Mouse (Mus musculus): ENCODE data around the gene Ezr. TPM values are rescaled to one million over a fixed set of nuclear protein-coding genes. Genes with fewer than 3 reads are reported as not detected.

The Ezr gene
- polyA plus RNA-seq, 1 experiment from 2014 or later: 100 TPM

GRCm38 (mm10) chr17:6743039-6743575, 39.5 kb downstream of the Ezr start:
- H3K4me3 ChIP-seq (replicated peaks; ENCODE audit: low read length): no peak overlapping the region
- no peak overlapping the region for H3K4me2 ChIP-seq (ENCODE audit: low read length)
- H3K4me1 ChIP-seq (replicated peaks; ENCODE audit: control insufficient read depth, insufficient read depth, low read length): peaks cover 39% of the 10 kb centered on the region
- no peaks in the 10 kb centered on the region for H3K27me3 ChIP-seq (replicated peaks; ENCODE audit: control insufficient read depth, insufficient read depth, low read length)
- WGBS: 96% methylated on average over 11 of the region's 11 CpGs
- ATAC-seq: no peak
- H3K27ac ChIP-seq (ENCODE audit: low read length): no peak overlapping the region
- peaks cover 6% of the 10 kb centered on the region for H3K36me3 ChIP-seq (ENCODE audit: control insufficient read depth, insufficient read depth)
- no peak overlapping the region for H3K9ac ChIP-seq (replicated peaks; ENCODE audit: low read depth, low read length)
- H3K9me3 ChIP-seq (ENCODE audit: control insufficient read depth, low read length): no peaks in the 10 kb centered on the region

GRCm38 (mm10) chr17:6742083-6743038, 40.2 kb downstream of the Ezr start:
- Histone ChIP-seq H3K4me1 (replicated peaks; ENCODE audit: control insufficient read depth, insufficient read depth, low read length) (peaks cover 33% of the 10 kb centered on the region), H3K9ac (replicated peaks; ENCODE audit: low read depth, low read length) (0 out of 2 replicates have a peak overlapping the region, but pooled peaks have one; percentile 3), H3K9me3 (ENCODE audit: control insufficient read depth, low read length) (no peaks in the 10 kb centered on the region), H3K4me2 (ENCODE audit: low read length) (no peak overlapping the region), H3K36me3 (ENCODE audit: control insufficient read depth, insufficient read depth) (peaks cover 6% of the 10 kb centered on the region), H3K4me3 (replicated peaks; ENCODE audit: low read length) (no peak overlapping the region), H3K27me3 (replicated peaks; ENCODE audit: control insufficient read depth, insufficient read depth, low read length) (no peaks in the 10 kb centered on the region), H3K27ac (ENCODE audit: low read length) (peak overlapping the region; percentile 60)
- ATAC-seq: no peak
- WGBS: 62% methylated on average over 33 of the region's 33 CpGs

GRCm38 (mm10) chr17:6741271-6741670, 41.3 kb downstream of the Ezr start:
- Histone ChIP-seq H3K4me3 (replicated peaks; ENCODE audit: low read length) (no peak overlapping the region), H3K27me3 (replicated peaks; ENCODE audit: control insufficient read depth, insufficient read depth, low read length) (no peaks in the 10 kb centered on the region), H3K4me2 (ENCODE audit: low read length) (no peak overlapping the region), H3K27ac (ENCODE audit: low read length) (peak overlapping the region; percentile 34; the same call in 1 of the 2 replicates), H3K9ac (replicated peaks; ENCODE audit: low read depth, low read length) (no peak overlapping the region), H3K9me3 (ENCODE audit: control insufficient read depth, low read length) (no peaks in the 10 kb centered on the region), H3K4me1 (replicated peaks; ENCODE audit: control insufficient read depth, insufficient read depth, low read length) (peaks cover 28% of the 10 kb centered on the region), H3K36me3 (ENCODE audit: control insufficient read depth, insufficient read depth) (peaks cover 6% of the 10 kb centered on the region)
- 0 out of 2 replicates have a peak, but pooled peaks have one; percentile 8 for ATAC-seq
- WGBS: 73% methylated on average over 12 of the region's 12 CpGs

- WGBS: 73% methylated on average over 19 of the region's 19 CpGs
- peaks cover 21% of the 10 kb centered on the region for H3K4me1 ChIP-seq (replicated peaks; ENCODE audit: control insufficient read depth, insufficient read depth, low read length)
These were observed 42.0 kb downstream of the Ezr start for GRCm38 (mm10) chr17:6740331-6741170.

GRCm38 (mm10) chr17:6739756-6740155, 42.8 kb downstream of the Ezr start:
- no peak overlapping the region for H3K9ac ChIP-seq (replicated peaks; ENCODE audit: low read depth, low read length)
- no peak overlapping the region for H3K27ac ChIP-seq (ENCODE audit: low read length)
- ATAC-seq: no peak
- H3K9me3 ChIP-seq (ENCODE audit: control insufficient read depth, low read length): no peaks in the 10 kb centered on the region
- H3K4me2 ChIP-seq (ENCODE audit: low read length): no peak overlapping the region
- 93% methylated on average over 15 of the region's 15 CpGs for WGBS
- no peaks in the 10 kb centered on the region for H3K27me3 ChIP-seq (replicated peaks; ENCODE audit: control insufficient read depth, insufficient read depth, low read length)
- H3K4me3 ChIP-seq (replicated peaks; ENCODE audit: low read length): no peak overlapping the region
- H3K36me3 ChIP-seq (ENCODE audit: control insufficient read depth, insufficient read depth): peaks cover 6% of the 10 kb centered on the region
- H3K4me1 ChIP-seq (replicated peaks; ENCODE audit: control insufficient read depth, insufficient read depth, low read length): peaks cover 19% of the 10 kb centered on the region

More at GRCm38 (mm10) chr17:6740331-6741170, 42.0 kb downstream of the Ezr start:
- no peak overlapping the region for H3K4me3 ChIP-seq (replicated peaks; ENCODE audit: low read length)
- H3K27me3 ChIP-seq (replicated peaks; ENCODE audit: control insufficient read depth, insufficient read depth, low read length): no peaks in the 10 kb centered on the region
- no peaks in the 10 kb centered on the region for H3K9me3 ChIP-seq (ENCODE audit: control insufficient read depth, low read length)
- no peak overlapping the region for H3K4me2 ChIP-seq (ENCODE audit: low read length)
- H3K36me3 ChIP-seq (ENCODE audit: control insufficient read depth, insufficient read depth): peaks cover 6% of the 10 kb centered on the region
- no peak for ATAC-seq
- H3K9ac ChIP-seq (replicated peaks; ENCODE audit: low read depth, low read length): no peak overlapping the region
- no peak overlapping the region for H3K27ac ChIP-seq (ENCODE audit: low read length)

- WGBS: 86% methylated on average over 13 of the region's 13 CpGs
- Histone ChIP-seq H3K36me3 (ENCODE audit: control insufficient read depth, insufficient read depth) (peaks cover 6% of the 10 kb centered on the region), H3K4me1 (replicated peaks; ENCODE audit: control insufficient read depth, insufficient read depth, low read length) (peaks cover 19% of the 10 kb centered on the region), H3K27ac (ENCODE audit: low read length) (no peak overlapping the region), H3K27me3 (replicated peaks; ENCODE audit: control insufficient read depth, insufficient read depth, low read length) (no peaks in the 10 kb centered on the region), H3K9me3 (ENCODE audit: control insufficient read depth, low read length) (no peaks in the 10 kb centered on the region), H3K4me2 (ENCODE audit: low read length) (no peak overlapping the region), H3K9ac (replicated peaks; ENCODE audit: low read depth, low read length) (no peak overlapping the region), H3K4me3 (replicated peaks; ENCODE audit: low read length) (no peak overlapping the region)
- no peak for ATAC-seq
These were observed 43.3 kb downstream of the Ezr start for GRCm38 (mm10) chr17:6739266-6739665.

- ATAC-seq: no peak
- H3K27ac ChIP-seq (ENCODE audit: low read length): no peak overlapping the region
- H3K9ac ChIP-seq (replicated peaks; ENCODE audit: low read depth, low read length): no peak overlapping the region
- H3K27me3 ChIP-seq (replicated peaks; ENCODE audit: control insufficient read depth, insufficient read depth, low read length): no peaks in the 10 kb centered on the region
- H3K4me1 ChIP-seq (replicated peaks; ENCODE audit: control insufficient read depth, insufficient read depth, low read length): peaks cover 19% of the 10 kb centered on the region
- H3K9me3 ChIP-seq (ENCODE audit: control insufficient read depth, low read length): no peaks in the 10 kb centered on the region
- H3K36me3 ChIP-seq (ENCODE audit: control insufficient read depth, insufficient read depth): peaks cover 6% of the 10 kb centered on the region
- no peak overlapping the region for H3K4me3 ChIP-seq (replicated peaks; ENCODE audit: low read length)
- 92% methylated on average over 7 of the region's 7 CpGs for WGBS
- no peak overlapping the region for H3K4me2 ChIP-seq (ENCODE audit: low read length)
These were observed 43.7 kb downstream of the Ezr start for GRCm38 (mm10) chr17:6738836-6739235.

- Histone ChIP-seq H3K36me3 (ENCODE audit: control insufficient read depth, insufficient read depth) (peaks cover 6% of the 10 kb centered on the region), H3K27ac (ENCODE audit: low read length) (0 out of 2 replicates have a peak overlapping the region, but pooled peaks have one; percentile 1), H3K4me1 (replicated peaks; ENCODE audit: control insufficient read depth, insufficient read depth, low read length) (peaks cover 17% of the 10 kb centered on the region), H3K4me2 (ENCODE audit: low read length) (no peak overlapping the region), H3K9ac (replicated peaks; ENCODE audit: low read depth, low read length) (no peak overlapping the region), H3K4me3 (replicated peaks; ENCODE audit: low read length) (no peak overlapping the region), H3K27me3 (replicated peaks; ENCODE audit: control insufficient read depth, insufficient read depth, low read length) (no peaks in the 10 kb centered on the region), H3K9me3 (ENCODE audit: control insufficient read depth, low read length) (no peaks in the 10 kb centered on the region)
- ATAC-seq: no peak
- WGBS: 70% methylated on average over 12 of the region's 12 CpGs
These were observed 45.1 kb downstream of the Ezr start for GRCm38 (mm10) chr17:6737273-6737997.
